Mouse (Mus musculus) splenic B cell, adult 2 months (primary cell): ENCODE measurements around the gene Cntd1.

Experiments
- DNase-seq: peaks from one replicate; pipeline ENCODE4 v3.0.0-alpha.2; 2011; ENCODE audit warnings: low read depth, low spot score
- H3K27me3 ChIP-seq: 2 replicates; pipeline ENCODE4 v1.6.1; 2012; ENCODE audit warnings: mild to moderate bottlenecking, low read length, moderate library complexity, mixed read lengths; ENCODE audit not compliant: control insufficient read depth, poor library complexity, insufficient read depth, severe bottlenecking
- H3K36me3 ChIP-seq: 2 replicates; pipeline ENCODE4 v1.6.1; 2012; ENCODE audit warnings: mild to moderate bottlenecking, low read length, moderate library complexity, mixed read lengths; ENCODE audit not compliant: control insufficient read depth, poor library complexity, insufficient read depth, severe bottlenecking

Cntd1 gene

GRCm38 (mm10) chr11:101263989-101264280 is 14.9 kb upstream of the Cntd1 start:
- peaks cover 3% of the 10 kb centered on the region for H3K27me3 ChIP-seq
- DNase-seq: no peak
- H3K36me3 ChIP-seq: peaks cover 5% of the 10 kb centered on the region

DNA sequence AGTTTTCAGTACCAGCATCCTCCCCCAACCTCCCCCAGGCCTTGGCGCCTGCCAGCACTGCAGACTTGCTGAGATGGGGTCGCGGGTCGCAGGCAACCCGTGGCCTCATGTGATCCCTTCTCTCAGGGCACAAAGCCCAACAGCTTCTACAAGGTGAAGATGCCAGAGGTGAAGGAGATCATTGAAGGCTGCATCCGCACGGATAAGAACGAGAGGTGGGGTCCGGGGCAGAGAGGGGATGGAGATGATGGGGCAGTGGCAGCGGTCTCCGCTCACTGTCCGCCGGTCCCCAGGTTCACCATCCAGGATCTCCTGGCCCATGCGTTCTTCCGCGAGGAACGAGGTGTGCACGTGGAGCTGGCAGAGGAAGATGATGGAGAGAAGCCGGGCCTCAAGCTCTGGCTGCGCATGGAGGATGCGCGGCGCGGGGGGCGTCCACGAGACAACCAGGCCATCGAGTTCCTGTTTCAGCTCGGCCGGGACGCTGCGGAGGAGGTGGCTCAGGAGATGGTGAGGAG is 13.8 kb upstream of the Cntd1 start:
- peak; percentile 38 for DNase-seq
- H3K36me3 ChIP-seq: no peaks in the 10 kb centered on the region
- H3K27me3 ChIP-seq: peaks cover 3% of the 10 kb centered on the region

GRCm38 (mm10) chr11:101265906-101266305 is 12.9 kb upstream of the Cntd1 start:
- H3K27me3 ChIP-seq: peaks cover 2% of the 10 kb centered on the region
- no peaks in the 10 kb centered on the region for H3K36me3 ChIP-seq
- no peak for DNase-seq

DNA sequence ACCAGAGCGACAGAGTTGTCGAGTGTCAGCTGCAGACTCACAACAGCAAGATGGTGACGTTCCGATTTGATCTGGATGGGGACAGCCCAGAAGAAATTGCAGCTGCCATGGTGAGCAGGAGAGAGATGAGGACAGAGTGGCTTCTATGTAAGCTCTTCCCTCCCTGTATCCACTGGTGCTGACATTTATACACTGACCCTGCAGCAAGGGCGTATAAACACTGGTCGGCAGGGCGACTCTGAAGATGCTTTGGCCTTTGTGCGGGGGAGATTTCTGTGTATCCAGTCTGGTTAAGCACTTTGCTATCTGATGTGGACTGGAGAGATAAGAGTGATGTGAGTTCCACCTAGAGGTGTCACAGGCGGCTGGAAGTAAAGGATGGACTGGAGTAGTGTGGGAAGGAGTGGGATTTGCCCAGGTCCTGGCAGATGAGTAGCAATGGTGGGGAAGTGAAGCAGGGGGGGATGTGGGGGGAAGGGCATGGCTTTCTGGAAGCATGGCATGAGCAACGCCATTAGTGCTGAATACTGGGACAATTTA is 9.2 kb upstream of the Cntd1 start:
- H3K27me3 ChIP-seq: peaks cover 2% of the 10 kb centered on the region
- no peak for DNase-seq
- no peaks in the 10 kb centered on the region for H3K36me3 ChIP-seq

GRCm38 (mm10) chr11:101272446-101272845 is 6.4 kb upstream of the Cntd1 start:
- no peak for DNase-seq
- Histone ChIP-seq H3K36me3 (no peaks in the 10 kb centered on the region), H3K27me3 (no peaks in the 10 kb centered on the region)

DNA sequence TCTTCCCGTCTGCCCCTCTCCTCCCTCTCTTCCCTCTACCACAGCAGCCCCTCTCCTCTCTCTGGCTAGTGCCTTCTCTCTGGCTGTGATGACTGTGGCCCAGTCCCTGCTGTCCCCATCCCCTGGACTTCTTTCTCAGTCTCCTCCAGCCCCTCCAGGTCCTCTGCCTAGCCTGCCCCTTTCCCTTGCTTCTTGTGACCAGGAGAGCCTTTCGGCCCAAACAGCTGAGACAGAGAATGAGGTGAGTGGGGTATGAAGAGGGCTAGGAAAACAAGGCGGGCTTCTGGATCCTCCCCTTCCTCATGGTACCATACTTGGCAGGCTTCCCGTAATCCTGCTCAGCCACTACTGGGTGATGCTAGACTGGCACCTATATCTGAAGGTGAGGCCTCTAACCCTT is 3.5 kb upstream of the Cntd1 start:
- H3K36me3 ChIP-seq: no peaks in the 10 kb centered on the region
- DNase-seq: no peak
- H3K27me3 ChIP-seq: no peaks in the 10 kb centered on the region

- no peaks in the 10 kb centered on the region for H3K27me3 ChIP-seq
- no peaks in the 10 kb centered on the region for H3K36me3 ChIP-seq
- DNase-seq: no peak
Observed at GRCm38 (mm10) chr11:101276319-101277070, 2.3 kb upstream of the Cntd1 start.

DNA sequence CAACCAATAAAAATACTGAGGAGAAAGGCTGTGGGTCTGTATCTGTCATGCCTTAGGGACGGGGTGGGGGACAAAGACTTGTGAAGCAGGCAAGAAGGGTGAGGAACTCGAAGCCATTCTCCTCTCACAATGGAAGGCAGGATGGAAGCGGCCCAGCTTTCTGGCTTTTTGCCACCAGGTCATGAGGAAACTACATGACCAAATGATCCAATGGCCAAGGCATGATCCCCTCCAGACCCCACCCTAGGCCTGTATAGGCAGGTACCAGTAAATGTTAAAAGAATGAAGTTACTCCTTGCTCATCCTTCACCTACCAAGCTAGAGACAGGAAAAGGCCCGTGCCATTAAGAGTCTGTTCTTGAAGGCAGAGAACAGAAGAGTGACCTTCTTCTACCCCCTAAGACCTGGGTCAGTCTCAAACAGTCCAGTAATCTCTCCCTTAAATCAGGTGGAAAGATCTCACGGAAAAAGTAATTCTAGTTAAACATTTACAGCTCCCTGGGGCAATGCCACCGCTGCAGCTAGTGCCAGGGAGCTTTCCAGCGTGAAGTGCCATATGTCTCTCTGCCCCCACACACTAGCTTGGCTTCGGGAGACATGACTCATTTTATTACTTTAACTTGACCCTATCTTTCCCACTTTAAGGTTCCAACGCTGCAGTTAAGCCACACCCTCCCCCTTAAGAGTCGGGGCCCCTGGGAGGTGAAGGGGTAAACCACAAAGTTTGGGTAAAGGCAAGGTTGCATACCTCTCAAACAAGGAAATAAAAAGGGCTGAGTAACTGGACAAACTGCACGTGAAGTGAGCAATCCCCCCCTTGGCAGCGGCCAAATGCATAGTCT is 1.2 kb upstream of the Cntd1 start:
- Histone ChIP-seq H3K27me3 (no peaks in the 10 kb centered on the region), H3K36me3 (no peaks in the 10 kb centered on the region)
- DNase-seq: no peak

DNA sequence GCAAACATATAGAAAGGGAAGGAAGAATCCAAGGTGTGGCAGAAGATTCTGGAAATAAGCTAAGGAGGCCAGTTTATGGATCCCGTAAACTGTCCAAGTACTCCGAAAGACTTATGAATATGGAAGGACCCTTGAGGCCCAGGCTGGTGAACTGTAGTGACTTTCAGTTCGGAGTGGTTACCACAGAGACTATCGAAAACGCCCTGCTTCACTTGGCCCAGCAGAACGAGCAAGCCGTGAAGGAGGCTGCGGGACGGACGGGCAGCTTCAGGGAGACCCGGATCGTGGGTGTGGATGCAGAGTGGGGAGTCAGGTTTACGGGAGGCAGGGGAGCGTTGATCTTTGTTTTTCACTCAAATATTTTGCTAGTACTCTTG is 369 bp downstream of the Cntd1 start:
- Histone ChIP-seq H3K36me3 (no peaks in the 10 kb centered on the region), H3K27me3 (no peaks in the 10 kb centered on the region)

DNA sequence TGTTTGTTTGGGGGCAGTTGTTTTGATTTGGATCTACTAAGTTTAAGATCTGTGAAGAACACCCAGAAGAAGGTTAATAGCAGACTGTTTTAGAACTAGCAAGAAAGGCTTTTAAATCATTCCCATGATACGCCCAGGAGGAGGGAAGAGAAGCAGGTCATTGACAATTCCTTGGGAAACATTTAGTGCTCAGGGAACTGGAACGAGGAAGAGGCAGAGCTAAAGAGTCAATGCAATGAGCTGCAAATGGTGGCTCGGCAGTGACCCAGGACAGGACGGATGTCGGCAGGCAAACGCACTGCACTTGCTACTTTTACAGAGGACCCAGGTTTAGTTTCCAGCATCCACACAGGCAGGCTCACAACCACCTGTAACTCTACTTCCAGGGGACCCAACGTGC is 2.0 kb downstream of the Cntd1 start:
- no peak for DNase-seq
- Histone ChIP-seq H3K27me3 (no peaks in the 10 kb centered on the region), H3K36me3 (no peaks in the 10 kb centered on the region)

More for the DNA sequence above, 369 bp downstream of the Cntd1 start:
- DNase-seq: no peak

DNA sequence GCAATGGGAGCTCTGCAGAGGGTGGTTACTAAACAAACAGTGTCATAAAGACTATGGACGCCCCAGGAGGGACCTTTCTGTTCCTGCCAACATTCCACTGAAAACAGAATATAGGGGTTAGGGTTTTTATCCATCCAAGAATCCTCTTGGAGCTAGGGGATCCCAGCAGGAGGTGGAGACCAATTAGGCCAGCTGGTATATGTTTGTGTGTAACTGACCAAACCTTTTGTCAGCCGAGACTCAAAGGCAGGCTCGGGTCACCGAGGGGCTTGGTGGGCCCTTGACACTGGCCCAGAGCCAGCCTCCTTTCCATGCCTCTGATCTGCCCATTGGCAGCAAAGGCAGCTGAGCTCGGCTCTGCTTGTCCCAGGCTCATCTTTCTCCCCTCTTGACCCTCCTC is 4.1 kb downstream of the Cntd1 start:
- H3K36me3 ChIP-seq: no peaks in the 10 kb centered on the region
- DNase-seq: no peak
- no peaks in the 10 kb centered on the region for H3K27me3 ChIP-seq

GRCm38 (mm10) chr11:101283805-101284204 is 5.0 kb downstream of the Cntd1 start:
- no peak for DNase-seq
- peaks cover 2% of the 10 kb centered on the region; the same call in 1 of the 2 replicates for H3K36me3 ChIP-seq
- H3K27me3 ChIP-seq: no peaks in the 10 kb centered on the region

- no peak for DNase-seq
- peaks cover 7% of the 10 kb centered on the region for H3K36me3 ChIP-seq
- H3K27me3 ChIP-seq: no peaks in the 10 kb centered on the region
Observed at GRCm38 (mm10) chr11:101287306-101287705, 8.5 kb downstream of the Cntd1 start.

DNA sequence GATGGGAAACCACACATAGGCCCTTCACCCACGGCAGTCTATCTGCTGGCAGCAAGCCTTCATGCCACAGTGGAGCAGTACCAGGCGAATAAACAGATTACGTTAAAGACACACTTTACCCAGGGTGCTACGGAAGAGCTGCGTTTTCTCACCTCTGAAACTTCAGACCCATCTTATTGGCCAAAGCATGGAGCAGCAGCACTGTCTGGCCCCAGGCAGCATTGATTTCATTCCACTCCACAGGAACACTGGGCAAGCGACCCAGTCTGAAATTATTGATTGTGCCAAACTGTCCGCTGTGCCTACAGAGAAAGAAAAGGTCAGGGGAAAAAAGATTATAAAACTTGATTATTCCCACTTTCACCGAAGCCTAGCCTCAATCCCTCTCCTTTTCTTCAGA is 12.4 kb downstream of the Cntd1 start:
- peaks cover 11% of the 10 kb centered on the region for H3K36me3 ChIP-seq
- no peaks in the 10 kb centered on the region for H3K27me3 ChIP-seq
- no peak for DNase-seq

DNA sequence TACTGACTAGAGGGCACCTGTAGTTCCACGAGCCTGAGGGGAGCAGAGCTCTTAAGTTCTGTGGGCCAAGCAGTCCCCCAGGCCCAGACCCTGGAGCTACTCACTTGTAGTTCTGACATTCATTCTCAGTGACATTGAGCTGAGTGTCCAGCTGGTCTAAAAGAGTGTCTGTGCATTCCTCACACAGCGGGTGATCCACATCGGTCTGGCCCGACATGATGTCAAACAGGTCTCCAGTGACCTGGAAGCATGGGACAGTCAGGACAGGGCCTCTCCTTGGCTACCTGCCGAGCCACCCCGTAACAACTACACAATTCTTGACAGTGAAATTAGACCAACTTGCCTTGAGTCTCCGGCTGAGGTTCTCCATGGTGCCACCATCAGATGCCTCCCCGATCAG is 16.4 kb downstream of the Cntd1 start:
- Histone ChIP-seq H3K36me3 (peaks cover 10% of the 10 kb centered on the region), H3K27me3 (no peaks in the 10 kb centered on the region)
- no peak for DNase-seq
